Mouse (Mus musculus) erythroid progenitor cell, adult 5-6 weeks (primary cell): ENCODE data around the gene Galnt18. TPM values are rescaled to one million over a fixed set of nuclear protein-coding genes. Genes with fewer than 3 reads are reported as not detected.

Experiments
- ATAC-seq: replicated peaks from 2 replicates; pipeline ENCODE4 v1.8.0; 2016; ENCODE audit warnings: moderate number of reproducible peaks, mild to moderate bottlenecking, moderate TSS enrichment, inconsistent platforms; ENCODE audit not compliant: poor library complexity, low FRiP score, severe bottlenecking
- total RNA-seq, 2 experiments: library from RNA; stranded (forward) in 1 of 2; stranded (reverse) in 1 of 2; fragments of 150-400 nt in 1 of 2; fragments of 186-747, 209-891 nt in 1 of 2; gene quantifications; 2 replicates each; pipeline versions ENCODE4 v1.2.3 to v1.2.4; 2015 to 2017; ENCODE audit warnings: low replicate concordance in 2 of 2

Galnt18 gene
- total RNA-seq, 2 experiments from 2014 or later: not detected

GRCm38 (mm10) chr7:111589506-111590125 is 190.2 kb downstream of the Galnt18 start:
- ATAC-seq: no peak

DNA sequence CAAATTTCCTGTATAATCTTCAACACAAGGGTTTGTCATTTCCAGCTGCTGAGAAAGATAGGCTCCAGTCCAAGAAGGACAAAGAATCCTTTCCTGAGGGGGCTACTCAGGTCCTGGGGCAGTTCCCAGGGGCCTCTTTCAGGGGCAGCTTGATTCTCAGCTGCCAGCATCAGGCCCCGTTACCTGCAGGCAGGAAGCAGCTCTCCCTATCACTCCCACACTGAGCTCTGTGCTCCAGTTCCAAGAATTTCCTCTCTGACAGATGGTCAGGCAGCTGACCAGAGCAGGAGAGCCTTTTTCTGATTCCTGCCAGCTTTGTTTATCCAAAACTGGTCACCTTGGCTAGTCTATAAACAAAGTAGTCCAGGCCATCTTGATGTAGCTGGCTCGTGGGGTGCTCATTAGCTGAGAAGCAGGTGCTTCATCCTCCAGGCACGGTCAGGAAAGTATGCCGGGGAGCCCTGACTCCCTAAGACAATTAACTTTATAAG is 191.4 kb downstream of the Galnt18 start:
- no peak for ATAC-seq

GRCm38 (mm10) chr7:111580547-111580946 is 199.2 kb downstream of the Galnt18 start:
- no peak for ATAC-seq

DNA sequence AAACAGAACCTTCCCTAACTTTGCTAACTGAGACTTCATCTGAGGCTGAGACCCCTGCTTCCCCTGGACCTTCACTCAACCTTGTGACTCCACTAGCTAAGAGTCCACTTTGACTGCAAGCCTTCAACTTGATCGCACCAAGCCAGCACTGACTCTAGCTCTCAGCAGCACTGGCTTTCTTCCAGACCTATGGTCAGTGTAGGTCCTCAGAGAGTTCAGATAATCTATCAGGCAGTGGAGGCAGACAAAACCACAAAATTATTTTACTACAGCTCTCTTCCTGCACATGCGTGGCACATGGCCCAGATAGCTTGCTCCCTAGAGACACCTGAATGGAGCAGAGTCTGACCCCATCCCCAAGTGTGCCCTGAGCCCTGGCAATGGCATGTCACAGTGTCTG is 204.7 kb downstream of the Galnt18 start:
- no peak for ATAC-seq

DNA sequence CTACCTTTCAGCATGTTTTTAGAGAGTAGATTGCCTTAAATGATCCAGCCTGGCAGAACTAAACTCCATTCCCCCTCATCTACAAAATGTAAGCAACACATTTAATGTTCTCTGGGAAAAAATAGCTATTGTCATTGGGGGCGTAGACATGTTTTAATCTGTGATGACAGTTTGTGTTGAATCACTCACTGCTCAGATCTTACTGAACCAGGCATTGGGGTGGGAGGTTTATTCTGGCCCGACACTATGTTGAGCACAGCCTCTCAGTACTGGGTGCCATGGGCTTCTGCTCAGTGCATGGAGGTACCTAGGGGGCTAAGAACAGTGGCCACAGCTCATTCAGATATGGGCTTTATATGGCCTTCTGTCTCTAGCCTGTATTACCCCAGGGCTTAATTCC is 207.4 kb downstream of the Galnt18 start:
- no peak for ATAC-seq

GRCm38 (mm10) chr7:111566838-111567237 is 212.9 kb downstream of the Galnt18 start:
- no peak for ATAC-seq

DNA sequence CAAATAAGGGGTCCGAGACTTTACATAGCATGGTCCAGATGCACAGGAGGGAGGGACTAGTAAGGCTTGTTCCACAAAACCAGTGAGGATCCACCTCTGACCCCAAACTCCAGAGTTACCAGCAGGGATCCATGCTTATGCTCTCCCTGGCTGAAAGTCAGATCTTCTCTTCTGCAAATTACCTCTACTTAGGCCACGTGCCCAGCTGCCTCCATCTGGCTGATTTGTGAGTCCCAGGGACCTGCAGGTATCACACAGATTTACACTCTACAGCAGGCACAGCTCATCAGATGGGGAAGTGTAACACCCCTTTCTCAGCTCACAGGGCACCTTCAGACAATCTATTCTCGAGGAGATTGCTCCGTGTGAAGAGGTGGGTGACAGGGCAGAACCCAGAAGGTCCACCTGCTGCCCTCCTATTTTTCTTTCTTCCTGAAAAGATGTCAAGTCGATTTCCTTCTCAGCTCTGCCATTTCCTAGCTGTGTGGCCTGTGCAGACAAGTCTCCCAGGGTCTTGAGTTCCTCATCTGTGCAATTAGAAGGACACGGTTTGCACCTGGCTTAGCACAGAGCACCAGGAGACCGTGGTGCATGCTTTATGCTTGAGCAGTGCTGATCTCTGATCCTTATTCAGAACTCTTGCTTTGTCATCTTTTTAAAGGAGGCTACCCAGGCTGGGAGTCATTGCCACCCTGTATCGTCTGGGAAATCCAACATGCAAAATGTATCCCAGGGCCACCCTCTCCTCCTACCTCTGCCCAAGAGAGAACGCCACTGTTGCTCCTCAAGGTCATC is 216.3 kb downstream of the Galnt18 start:
- no peak for ATAC-seq

- ATAC-seq: no peak
These were observed 219.7 kb downstream of the Galnt18 start for GRCm38 (mm10) chr7:111560097-111560496.

DNA sequence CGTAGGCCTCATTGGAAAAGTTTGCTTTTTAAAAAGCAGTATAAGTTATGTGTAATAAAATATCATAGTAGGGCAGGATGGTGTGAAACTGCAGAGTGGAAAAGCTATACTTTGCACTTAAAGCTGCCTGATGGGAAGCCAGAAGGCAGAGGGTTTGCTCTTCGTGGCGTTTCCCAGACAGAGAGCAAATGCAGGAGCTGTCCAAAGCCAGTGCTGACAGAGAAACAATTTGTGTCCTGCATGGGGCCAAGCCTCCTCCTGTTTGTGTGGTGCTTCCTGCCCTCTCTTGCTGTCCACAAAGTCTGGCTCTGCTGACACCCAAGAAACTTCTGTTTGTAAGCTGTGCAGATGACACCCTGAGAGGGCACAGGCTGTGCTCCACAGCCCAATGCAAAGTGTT is 220.8 kb downstream of the Galnt18 start:
- ATAC-seq: no peak

DNA sequence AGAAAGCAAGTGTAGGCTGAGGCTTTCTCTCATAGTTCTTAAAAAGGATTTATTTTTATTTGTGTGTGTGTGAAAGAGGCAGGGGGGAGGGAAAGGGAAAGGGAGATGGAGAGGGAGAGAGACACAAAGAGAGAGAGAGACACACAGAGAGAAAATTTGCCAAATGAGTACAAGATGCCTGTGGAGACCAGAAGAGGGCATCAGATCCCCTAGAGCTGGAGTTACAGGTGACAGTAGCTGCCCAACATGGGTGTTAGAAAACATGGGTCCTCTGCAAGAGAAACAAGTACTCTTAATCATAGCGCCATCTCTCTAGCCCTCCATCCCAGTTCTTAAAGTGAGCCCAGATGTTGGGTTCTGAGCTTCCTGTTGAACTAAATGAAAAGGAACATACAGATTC is 228.8 kb downstream of the Galnt18 start:
- ATAC-seq: no peak

DNA sequence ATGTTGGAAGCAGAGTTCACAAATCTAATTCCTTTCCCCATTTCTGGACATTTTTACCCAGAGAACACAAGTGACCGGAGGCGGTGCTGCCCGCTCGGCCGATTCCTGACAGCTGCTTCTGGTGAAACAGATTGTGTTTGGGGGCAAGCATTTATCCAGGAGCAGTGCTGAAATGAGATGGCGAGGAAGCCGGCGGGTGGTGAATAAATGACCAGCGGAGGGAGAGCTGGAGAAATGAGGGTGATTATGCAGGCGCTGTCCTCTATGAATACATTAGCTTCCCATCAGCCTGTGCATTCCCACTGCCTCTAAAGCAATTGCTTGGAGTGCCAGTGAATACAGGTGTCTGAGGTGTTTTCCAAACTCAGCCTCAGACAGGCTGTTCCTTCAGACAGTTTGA is 232.7 kb downstream of the Galnt18 start:
- ATAC-seq: no peak

- ATAC-seq: no peak
These were observed 234.2 kb downstream of the Galnt18 start for GRCm38 (mm10) chr7:111545614-111546013.

DNA sequence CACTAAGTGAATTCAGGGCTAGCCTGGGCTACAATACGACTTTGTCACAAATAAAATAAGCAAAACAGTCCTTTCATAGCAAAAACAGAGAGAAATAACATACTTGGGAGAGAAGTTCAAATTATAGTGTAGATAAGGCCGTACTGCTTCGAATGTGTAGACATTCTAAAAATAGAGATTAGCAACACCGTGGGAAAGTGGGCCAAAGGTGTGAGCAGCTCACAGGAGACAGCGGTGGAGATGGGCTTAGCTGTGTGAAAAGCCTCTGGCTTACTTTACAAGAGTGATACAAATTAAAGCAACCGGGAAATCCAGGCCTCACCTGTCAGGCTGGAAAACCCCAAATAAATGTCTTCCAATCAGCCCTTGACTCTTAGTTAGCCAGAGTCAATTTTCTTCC is 241.8 kb downstream of the Galnt18 start:
- no peak for ATAC-seq

GRCm38 (mm10) chr7:111534826-111535405 is 244.9 kb downstream of the Galnt18 start:
- no peak for ATAC-seq

DNA sequence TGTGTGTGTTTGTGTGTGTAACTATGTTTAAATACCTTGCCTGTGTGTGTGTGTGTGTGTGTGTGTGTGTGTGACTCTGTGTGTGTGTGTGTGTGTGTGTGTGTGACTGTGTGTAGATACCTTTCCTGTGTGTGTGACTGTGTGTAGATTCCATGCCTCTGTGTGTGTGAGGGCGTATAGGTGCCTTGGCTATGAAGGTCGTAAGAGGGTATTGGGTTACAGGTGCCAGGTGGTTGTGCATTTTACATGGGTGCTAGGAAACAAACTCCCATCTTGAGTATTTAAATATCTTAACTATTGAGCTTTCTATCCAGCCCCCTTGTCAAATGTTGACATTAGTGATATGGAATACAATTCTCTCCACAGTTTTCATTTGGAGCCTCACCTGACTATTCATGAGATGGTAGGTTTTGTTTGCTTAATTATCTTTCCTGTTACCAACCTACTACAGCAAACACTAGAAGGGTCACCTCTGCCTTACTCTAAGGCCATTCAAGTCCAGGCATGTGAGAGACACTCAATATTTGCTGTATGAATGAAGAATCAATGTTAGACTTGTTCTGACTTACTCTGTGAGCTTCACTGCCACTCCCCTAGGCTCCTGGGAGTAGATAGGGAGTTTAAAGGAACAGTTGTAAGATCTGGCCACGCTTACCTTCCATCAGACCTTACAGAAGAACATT is 250.7 kb downstream of the Galnt18 start:
- no peak for ATAC-seq

- no peak for ATAC-seq
These were observed 251.3 kb downstream of the Galnt18 start for GRCm38 (mm10) chr7:111528462-111528861.

DNA sequence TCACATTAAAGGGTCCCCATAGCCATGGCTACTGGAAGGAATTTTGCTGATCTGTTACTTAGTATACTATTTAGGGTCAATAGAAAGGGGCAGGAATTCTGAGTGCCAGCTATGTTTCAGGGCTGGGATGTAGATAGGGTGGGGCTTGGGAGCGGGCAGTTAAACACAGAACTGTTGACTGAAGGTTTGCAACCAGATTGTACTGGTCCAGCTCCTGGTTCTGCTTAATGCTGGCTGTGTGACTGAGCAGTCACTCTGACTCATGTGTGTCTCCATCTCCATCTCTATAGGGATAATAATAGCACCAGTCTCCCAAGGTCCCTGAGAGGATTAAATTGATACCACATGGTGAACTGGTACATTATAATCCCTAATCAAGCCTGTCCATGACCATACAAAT is 258.9 kb downstream of the Galnt18 start:
- no peak for ATAC-seq

- ATAC-seq: no peak
These were observed 261.1 kb downstream of the Galnt18 start for GRCm38 (mm10) chr7:111518581-111519242.

- no peak for ATAC-seq
These were observed 262.9 kb downstream of the Galnt18 start for GRCm38 (mm10) chr7:111516882-111517281.

DNA sequence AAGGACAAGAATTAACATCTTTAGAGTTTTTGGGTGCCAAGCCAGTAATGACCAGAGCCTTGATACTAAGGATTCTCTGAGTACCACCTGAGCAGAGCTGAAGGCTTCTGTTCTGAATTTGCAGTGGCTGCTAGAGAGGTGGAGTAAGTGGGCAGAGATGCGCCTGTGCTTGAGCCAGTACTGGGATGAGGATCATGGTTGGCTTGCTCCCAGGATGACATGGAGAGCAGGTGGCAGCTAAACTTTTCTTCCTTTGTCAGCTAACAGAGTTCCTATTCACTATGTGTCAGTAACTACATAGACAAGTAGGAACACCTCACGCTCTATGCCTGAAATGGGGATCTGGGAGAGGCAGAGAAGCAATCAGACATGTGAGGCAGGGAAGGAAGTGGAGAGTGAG is 264.3 kb downstream of the Galnt18 start:
- no peak for ATAC-seq
